Mouse (Mus musculus) liver, embryonic 14.5 days (tissue): ENCODE data around the gene Alx3.
A peak's percentile ranks its signal among the peaks of the same experiment; 100 is the strongest.

ENCODE experiments used
- CTCF ChIP-seq: IDR thresholded peaks from 2 replicates; pipeline ENCODE4 v1.5.1; 2016; ENCODE audit warnings: antibody characterized with exemption, low read depth, control low read depth
- EP300 ChIP-seq: IDR thresholded peaks from 2 replicates; pipeline ENCODE4 v1.6.1; 2016; ENCODE audit warnings: antibody characterized with exemption, low read depth

DNA sequence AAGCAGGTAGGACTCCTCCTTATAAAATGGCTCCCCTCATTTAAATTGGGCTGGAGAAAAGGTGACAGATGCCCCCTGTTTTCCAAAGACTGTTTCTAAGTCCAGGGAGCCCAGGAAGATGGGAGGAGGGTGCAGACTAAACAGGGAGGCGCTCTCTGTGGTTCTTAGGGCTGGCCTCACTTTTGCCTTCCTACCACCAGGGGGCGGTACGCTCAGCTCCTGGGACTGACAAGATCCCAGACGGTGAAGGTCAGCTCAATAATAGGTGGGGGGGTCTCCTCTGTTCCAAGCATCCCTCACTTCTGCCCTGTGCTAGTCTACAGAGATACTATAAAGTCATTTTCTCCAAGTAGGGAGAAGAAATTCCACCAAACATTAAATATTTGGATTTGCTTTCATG is 10.5 kb downstream of the Alx3 start:
- TF ChIP-seq CTCF, result peak; percentile 90
- TF ChIP-seq EP300, result no peak
